Mouse (Mus musculus): ENCODE data around the gene Rnf212b.

DNA sequence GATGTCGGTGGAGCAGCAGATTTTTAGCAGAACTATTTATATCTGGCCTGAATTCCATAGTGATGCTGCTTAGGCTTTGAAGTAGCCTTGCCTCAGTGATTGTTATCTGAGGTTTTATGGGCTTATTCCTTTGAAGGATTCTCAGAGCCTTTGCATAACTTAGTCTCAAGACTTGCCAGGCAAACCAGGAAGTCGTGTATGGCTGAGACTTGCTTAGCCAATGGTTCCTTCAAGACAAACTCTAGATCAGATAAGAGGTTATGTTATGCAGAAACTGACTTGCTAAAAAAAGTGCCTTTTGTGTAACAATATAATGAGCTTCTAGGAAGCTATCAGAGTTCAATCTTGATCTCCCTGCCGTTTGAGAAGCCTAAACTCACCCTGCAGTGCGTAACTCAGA is 11.5 kb upstream of the Rnf212b start:
- TF ChIP-seq POLR2A (IDR thresholded peaks at IDR 0.05; ENCODE audit: borderline replicate concordance, insufficient read depth, low read length) (no peak), CTCF (IDR thresholded peaks at IDR 0.05; ENCODE audit: borderline replicate concordance, insufficient read depth, low read depth, low read length) (no peak)
